Mouse (Mus musculus) kidney, adult 8-10 months (tissue): ENCODE measurements around the gene Cnst.
A peak's percentile ranks its signal among the peaks of the same experiment; 100 is the strongest.

Experiments
- DNase-seq, 2 experiments: peaks; one replicate each; pipeline ENCODE4 v3.0.0; 2022

Gene Cnst

GRCm38 (mm10) chr1:179545768-179546550, at the start of gene Cnst, which contains the start of gene Tfb2m:
TSS of gene Cnst (plus strand) at chr1:179546370.
TSS of gene Tfb2m (minus strand) at chr1:179546267.
- peak; percentile 98 for DNase-seq

GRCm38 (mm10) chr1:179499257-179499656, 46.9 kb upstream of the Cnst start:
- DNase-seq, result no peak

GRCm38 (mm10) chr1:179502565-179502964, 43.6 kb upstream of the Cnst start:
- DNase-seq, result no peak

- DNase-seq, result peak in 1 of 2 experiments; percentile 19
Observed at GRCm38 (mm10) chr1:179506530-179507315, 39.4 kb upstream of the Cnst start.

GRCm38 (mm10) chr1:179510546-179511340, 35.4 kb upstream of the Cnst start:
- no peak for DNase-seq

- DNase-seq, result no peak
Observed at GRCm38 (mm10) chr1:179511895-179512294, 34.3 kb upstream of the Cnst start.

- no peak for DNase-seq
Observed at GRCm38 (mm10) chr1:179516941-179517712, 29.0 kb upstream of the Cnst start.

GRCm38 (mm10) chr1:179517713-179518465, 28.3 kb upstream of the Cnst start, which contains the start of gene Smyd3:
TSS of gene Smyd3 (minus strand) at chr1:179518041.
- DNase-seq, result peak; percentile 75 to 83

GRCm38 (mm10) chr1:179519901-179520300, 26.3 kb upstream of the Cnst start:
- no peak for DNase-seq

- DNase-seq, result no peak
Observed at GRCm38 (mm10) chr1:179539054-179539453, 7.1 kb upstream of the Cnst start.

- DNase-seq, result no peak
Observed at GRCm38 (mm10) chr1:179539887-179540286, 6.3 kb upstream of the Cnst start.

GRCm38 (mm10) chr1:179541502-179541901, 4.7 kb upstream of the Cnst start:
- DNase-seq, result no peak

GRCm38 (mm10) chr1:179546551-179546917, 364 bp downstream of the Cnst start:
- DNase-seq, result no peak

GRCm38 (mm10) chr1:179547176-179547575, 1.0 kb downstream of the Cnst start:
- no peak for DNase-seq

GRCm38 (mm10) chr1:179548220-179548619, 2.0 kb downstream of the Cnst start:
- no peak for DNase-seq

- DNase-seq, result no peak
Observed at GRCm38 (mm10) chr1:179548996-179549752, 3.0 kb downstream of the Cnst start.

GRCm38 (mm10) chr1:179551336-179551735, 5.2 kb downstream of the Cnst start:
- DNase-seq, result no peak

GRCm38 (mm10) chr1:179551921-179552320, 5.8 kb downstream of the Cnst start:
- no peak for DNase-seq

- peak in 1 of 2 experiments; percentile 13 for DNase-seq
Observed at GRCm38 (mm10) chr1:179552751-179553150, 6.6 kb downstream of the Cnst start.

- peak in 1 of 2 experiments; percentile 17 for DNase-seq
Observed at GRCm38 (mm10) chr1:179553197-179553948, 7.2 kb downstream of the Cnst start.
